Mouse (Mus musculus): ENCODE measurements at regions not wholly inside any gene's neighbourhood (a gene's known extent, or its start where the extent isn't known, plus 50 kb on each side); places are given as distances from the start of the nearest gene placed in this dataset.

DNA sequence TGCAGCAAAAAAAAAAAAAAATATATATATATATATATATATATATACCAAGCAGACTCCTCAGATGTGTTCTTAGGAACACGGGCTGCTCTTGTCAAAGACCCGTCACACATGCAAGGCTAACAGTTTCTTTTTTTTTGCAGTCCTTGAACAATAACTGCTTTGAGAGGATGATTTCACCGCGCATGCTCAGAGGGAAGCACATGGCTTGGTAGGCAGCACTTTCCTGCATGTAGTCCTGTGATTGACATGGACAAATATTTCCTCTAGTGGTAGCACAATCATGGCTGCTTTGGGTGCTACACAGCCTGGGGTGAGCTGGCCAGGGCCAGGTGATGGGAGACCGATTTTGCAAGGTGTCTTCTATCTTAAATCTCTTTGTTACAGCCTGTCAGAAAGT is 229.3 kb upstream of the Bmper start:
- Histone ChIP-seq H3K4me3 (replicated peaks; ENCODE audit: extremely low read depth, low read depth, low read length) (no peak overlapping the region), H3K4me1 (ENCODE audit: control insufficient read depth, insufficient read depth, low read length) (no peaks in the 10 kb centered on the region)
- 80% methylated on average over 5 of the region's 5 CpGs for WGBS
- no peak for DNase-seq
- no peak for TF ChIP-seq POLR2A (IDR thresholded peaks at IDR 0.05; ENCODE audit: borderline replicate concordance, extremely low read depth, low read depth, low read length)
- no peak for TF ChIP-seq CTCF (IDR thresholded peaks at IDR 0.05; ENCODE audit: insufficient read depth, low read length)

DNA sequence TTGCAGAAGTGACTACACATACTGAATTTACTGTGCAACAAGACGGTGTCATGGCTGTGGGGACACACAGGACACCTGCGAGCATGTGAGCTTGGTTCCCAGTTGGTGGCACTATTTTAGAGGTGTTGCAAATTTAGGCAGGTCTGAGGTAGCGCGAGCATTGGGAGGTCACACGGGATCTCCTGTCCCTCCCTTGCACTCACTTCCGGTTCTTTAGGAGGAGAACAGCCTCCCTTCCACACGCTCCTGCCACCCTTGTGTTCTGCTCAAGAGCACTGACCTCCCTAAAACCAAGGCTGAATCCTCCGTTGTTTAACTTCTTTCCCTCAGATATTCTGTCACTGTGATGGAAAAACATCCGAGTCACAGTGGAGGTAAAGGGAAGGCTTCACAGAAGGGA is 227.3 kb upstream of the Bmper start:
- WGBS = 73% methylated on average over 9 of the region's 9 CpGs
- Histone ChIP-seq H3K4me1 (ENCODE audit: control insufficient read depth, insufficient read depth, low read length) (no peaks in the 10 kb centered on the region; the same call in 1 of the 2 replicates), H3K4me3 (replicated peaks; ENCODE audit: extremely low read depth, low read depth, low read length) (no peak overlapping the region)
- DNase-seq = no peak
- no peak for TF ChIP-seq POLR2A (IDR thresholded peaks at IDR 0.05; ENCODE audit: borderline replicate concordance, extremely low read depth, low read depth, low read length)
- no peak for TF ChIP-seq CTCF (IDR thresholded peaks at IDR 0.05; ENCODE audit: insufficient read depth, low read length)

DNA sequence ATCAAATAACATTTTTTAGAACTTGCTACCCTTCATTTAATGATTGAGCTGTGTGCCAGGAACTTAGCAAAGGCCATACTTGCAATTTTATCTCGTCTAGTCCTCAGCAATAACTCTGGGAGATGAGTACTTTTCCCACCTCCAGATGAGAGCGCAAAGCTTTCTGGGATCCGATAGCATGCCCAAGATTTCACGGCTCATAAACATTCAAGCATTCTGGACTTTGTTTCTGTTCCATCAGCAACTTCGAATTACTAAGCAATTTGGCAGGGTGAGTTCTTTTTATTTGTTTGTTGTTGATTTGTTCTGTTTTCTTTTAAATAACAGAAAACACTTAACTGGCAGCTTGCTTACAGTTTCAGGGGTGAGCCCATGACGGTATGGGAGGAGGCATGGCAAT is 224.6 kb upstream of the Bmper start:
- whole genome bisulfite sequencing = 75% methylated on average over 6 of the region's 6 CpGs

DNA sequence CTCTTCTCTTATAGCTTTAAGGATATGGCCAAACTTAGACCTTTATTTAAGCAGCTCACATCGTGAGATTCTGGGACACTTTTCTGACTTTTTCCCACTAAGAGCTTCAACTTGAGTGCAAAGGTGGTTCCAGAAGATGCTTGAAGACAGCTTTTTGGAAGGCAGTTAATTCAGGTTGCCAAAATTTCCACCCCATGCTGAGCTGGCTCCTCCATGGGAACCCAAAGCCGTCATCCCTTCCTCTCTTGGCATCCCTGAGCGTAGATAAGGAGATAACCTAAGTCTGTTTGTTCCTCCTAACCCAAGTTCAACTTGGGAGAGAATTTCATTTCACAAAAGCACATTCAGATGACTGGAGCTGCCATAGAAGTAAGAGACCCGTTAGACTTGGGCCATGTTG is 223.7 kb upstream of the Bmper start:
- no peak for DNase-seq
- WGBS = 62% methylated on average over 4 of the region's 4 CpGs
- H3K4me3 ChIP-seq (replicated peaks; ENCODE audit: extremely low read depth, low read depth, low read length) = no peak overlapping the region
- no peaks in the 10 kb centered on the region; the same call in 1 of the 2 replicates for H3K4me1 ChIP-seq (ENCODE audit: control insufficient read depth, insufficient read depth, low read length)
- no peak for TF ChIP-seq CTCF (IDR thresholded peaks at IDR 0.05; ENCODE audit: insufficient read depth, low read length)

More for the DNA sequence above, 224.6 kb upstream of the Bmper start:
- TF ChIP-seq CTCF (IDR thresholded peaks at IDR 0.05; ENCODE audit: insufficient read depth, low read length) (no peak), POLR2A (IDR thresholded peaks at IDR 0.05; ENCODE audit: borderline replicate concordance, extremely low read depth, low read depth, low read length) (no peak)
- Histone ChIP-seq H3K4me3 (replicated peaks; ENCODE audit: extremely low read depth, low read depth, low read length) (no peak overlapping the region), H3K4me1 (ENCODE audit: control insufficient read depth, insufficient read depth, low read length) (no peaks in the 10 kb centered on the region; the same call in 1 of the 2 replicates)
- DNase-seq = no peak

DNA sequence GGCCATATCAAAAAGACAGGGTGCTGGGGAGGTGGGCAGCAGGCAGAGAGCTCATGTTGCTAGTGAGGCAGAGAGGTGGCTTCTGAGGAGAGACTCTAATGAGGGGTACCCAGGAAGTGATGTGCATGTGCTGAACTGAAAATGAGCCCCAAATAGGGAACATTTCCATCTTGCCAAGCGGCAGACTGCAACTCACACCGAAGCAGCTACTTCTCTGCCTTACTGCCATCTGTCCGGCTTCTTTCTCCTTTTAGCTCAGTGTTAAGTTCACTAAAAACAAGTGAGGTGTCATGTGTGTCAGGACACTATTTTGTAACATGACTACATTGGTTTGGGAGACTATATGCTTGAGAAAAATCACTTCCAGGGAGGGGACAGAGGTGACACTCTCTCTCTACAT is 222.7 kb upstream of the Bmper start:
- Histone ChIP-seq H3K4me1 (ENCODE audit: control insufficient read depth, insufficient read depth, low read length) (no peaks in the 10 kb centered on the region; the same call in 1 of the 2 replicates), H3K4me3 (replicated peaks; ENCODE audit: extremely low read depth, low read depth, low read length) (no peak overlapping the region)
- TF ChIP-seq POLR2A (IDR thresholded peaks at IDR 0.05; ENCODE audit: borderline replicate concordance, extremely low read depth, low read depth, low read length) (no peak), CTCF (IDR thresholded peaks at IDR 0.05; ENCODE audit: insufficient read depth, low read length) (no peak)
- WGBS = 93% methylated on average over 3 of the region's 3 CpGs
- no peak for DNase-seq

DNA sequence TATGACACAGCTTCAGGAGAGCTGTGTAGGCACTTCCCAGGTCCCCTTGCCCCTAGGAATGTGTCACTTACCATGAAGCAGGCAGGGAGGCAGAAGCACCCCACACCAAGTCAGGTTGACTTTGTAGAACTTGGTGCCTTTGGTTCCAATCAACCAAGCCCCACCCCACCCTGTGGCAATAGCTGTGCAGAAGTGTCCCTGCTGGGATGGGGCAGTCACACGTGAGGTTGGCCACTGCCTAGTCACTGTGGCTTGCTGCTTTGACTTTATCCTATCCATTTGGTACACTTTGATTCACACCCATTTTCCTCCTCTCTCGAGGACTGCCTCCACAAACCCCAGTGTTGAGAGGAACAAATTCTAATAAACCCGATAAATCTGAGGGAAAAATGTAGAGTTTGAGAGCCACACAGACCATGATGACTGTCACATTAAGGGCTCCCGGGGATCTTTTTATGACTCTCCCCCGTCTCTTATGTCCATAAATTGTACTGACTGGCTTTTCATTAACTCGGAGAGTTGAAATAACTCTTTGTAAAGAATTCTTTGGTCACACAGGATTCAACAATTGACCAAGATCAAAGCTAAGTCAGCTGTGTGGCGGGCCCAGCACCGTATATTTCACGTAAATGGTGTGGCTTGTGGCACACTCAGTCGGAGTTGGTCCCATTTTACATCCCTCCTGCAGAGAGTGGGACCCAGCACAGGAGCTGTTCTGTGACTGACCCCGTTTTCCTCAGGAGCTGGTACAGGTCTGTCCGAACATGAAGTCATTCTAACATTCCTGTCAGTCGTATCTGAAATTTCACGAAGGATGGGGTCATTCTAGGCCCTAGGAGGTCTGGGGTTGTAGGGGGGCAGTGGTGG is 219.4 kb upstream of the Bmper start:
- Histone ChIP-seq H3K4me1 (ENCODE audit: control insufficient read depth, insufficient read depth, low read length) (no peaks in the 10 kb centered on the region; the same call in 1 of the 2 replicates), H3K4me3 (replicated peaks; ENCODE audit: extremely low read depth, low read depth, low read length) (no peak overlapping the region)
- no peak for TF ChIP-seq POLR2A (IDR thresholded peaks at IDR 0.05; ENCODE audit: borderline replicate concordance, extremely low read depth, low read depth, low read length)
- no peak for TF ChIP-seq CTCF (IDR thresholded peaks at IDR 0.05; ENCODE audit: insufficient read depth, low read length)
- DNase-seq = no peak
- 79% methylated on average over 14 of the region's 14 CpGs for WGBS

DNA sequence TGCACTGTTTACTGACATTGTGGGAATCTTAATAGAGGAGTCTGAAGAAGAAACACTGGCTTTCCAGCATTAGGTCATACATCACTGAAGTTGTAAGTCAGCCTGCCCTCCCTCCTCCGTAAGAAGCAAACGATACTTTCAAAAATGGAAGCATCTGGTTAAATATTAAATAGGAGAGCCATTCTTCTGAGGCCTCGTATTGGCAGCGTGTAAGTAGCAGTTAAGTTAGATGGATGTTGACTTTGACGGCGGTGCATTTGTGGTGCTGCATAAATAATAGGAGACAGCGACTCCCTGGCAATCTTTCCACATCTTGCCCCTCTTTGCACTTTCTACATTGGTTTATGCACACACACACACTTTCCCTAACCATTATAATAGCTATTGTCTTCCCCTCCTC is 217.9 kb upstream of the Bmper start:
- TF ChIP-seq CTCF (IDR thresholded peaks at IDR 0.05; ENCODE audit: insufficient read depth, low read length) (no peak), POLR2A (IDR thresholded peaks at IDR 0.05; ENCODE audit: borderline replicate concordance, extremely low read depth, low read depth, low read length) (no peak)
- WGBS = 47% methylated on average over 7 of the region's 7 CpGs
- Histone ChIP-seq H3K4me1 (ENCODE audit: control insufficient read depth, insufficient read depth, low read length) (no peaks in the 10 kb centered on the region), H3K4me3 (replicated peaks; ENCODE audit: extremely low read depth, low read depth, low read length) (no peak overlapping the region)
- no peak for DNase-seq

DNA sequence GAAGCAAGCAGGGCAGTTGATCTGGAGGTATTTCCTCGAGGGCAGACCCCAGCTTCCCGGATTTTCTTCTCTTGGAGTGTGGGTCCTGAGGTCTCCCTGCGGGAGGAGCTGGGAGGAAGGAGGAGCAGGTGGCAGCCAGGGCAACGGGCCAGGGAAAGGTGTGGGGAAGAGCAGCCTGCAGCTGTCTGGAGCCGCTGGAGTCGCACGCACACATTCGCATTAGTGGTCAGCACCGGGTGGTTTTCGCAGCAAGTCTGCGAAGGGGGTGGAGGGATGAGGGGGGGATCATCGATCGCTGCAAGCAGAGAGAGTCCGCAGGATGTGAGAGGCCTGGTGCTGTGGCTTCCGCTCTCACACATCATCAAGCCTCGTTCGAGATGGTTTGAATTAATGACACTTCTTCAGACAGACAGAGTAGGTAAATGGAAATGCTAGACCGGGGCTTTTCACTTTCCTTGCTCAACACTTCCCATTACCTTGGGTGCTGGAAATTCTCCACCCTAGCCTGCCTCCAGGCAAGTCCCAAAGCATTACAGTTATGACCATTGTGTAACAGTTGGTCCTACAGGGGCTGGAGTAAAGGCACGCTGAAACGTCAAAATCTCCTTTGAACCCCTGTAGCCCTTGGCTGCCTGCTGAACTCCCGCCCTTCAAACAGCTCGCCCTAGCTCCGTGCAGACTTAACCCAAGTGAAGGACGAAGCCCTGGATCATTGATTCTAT is 213.3 kb upstream of the Bmper start:
- DNase-seq = no peak
- TF ChIP-seq POLR2A (IDR thresholded peaks at IDR 0.05; ENCODE audit: borderline replicate concordance, extremely low read depth, low read depth, low read length) (no peak), CTCF (IDR thresholded peaks at IDR 0.05; ENCODE audit: insufficient read depth, low read length) (no peak)
- Histone ChIP-seq H3K4me1 (ENCODE audit: control insufficient read depth, insufficient read depth, low read length) (no peaks in the 10 kb centered on the region), H3K4me3 (replicated peaks; ENCODE audit: extremely low read depth, low read depth, low read length) (no peak overlapping the region)
- 27% methylated on average over 24 of the region's 24 CpGs for WGBS

DNA sequence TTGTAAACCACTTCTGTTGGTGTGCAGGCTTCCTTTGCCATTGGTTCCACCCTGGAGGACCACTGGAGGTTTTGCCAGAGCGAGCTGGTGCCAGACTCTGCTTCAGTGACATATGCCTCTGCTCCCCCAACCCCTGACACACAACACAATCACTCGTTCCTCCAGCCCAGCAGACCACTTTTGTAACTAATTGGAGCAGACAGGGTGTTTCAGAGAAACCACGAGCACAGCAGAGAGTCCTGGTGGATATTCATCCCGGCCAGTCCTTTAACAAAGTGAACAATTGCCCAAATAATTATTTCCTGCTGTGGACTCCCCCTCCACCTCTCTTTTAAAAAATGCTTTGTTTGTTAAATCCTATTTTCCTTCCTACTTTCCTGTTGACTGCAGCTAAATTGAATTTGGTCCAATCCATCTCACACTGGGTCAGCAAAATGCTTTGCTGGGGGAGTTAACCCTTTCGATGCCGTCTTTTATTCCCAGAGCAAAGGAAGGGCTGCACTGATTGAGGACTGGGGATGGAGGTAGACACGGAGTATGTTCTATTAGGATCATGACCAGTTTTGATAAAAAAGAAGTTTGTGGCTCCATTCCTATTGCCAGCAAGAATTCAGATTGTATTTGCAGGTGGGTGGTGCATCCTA is 211.4 kb upstream of the Bmper start:
- Histone ChIP-seq H3K4me3 (replicated peaks; ENCODE audit: extremely low read depth, low read depth, low read length) (no peak overlapping the region), H3K4me1 (ENCODE audit: control insufficient read depth, insufficient read depth, low read length) (no peaks in the 10 kb centered on the region)
- TF ChIP-seq CTCF (IDR thresholded peaks at IDR 0.05; ENCODE audit: insufficient read depth, low read length) (no peak), POLR2A (IDR thresholded peaks at IDR 0.05; ENCODE audit: borderline replicate concordance, extremely low read depth, low read depth, low read length) (no peak)
- DNase-seq = no peak
- 39% methylated on average over 7 of the region's 7 CpGs for WGBS
